In the genomic region with DNA sequence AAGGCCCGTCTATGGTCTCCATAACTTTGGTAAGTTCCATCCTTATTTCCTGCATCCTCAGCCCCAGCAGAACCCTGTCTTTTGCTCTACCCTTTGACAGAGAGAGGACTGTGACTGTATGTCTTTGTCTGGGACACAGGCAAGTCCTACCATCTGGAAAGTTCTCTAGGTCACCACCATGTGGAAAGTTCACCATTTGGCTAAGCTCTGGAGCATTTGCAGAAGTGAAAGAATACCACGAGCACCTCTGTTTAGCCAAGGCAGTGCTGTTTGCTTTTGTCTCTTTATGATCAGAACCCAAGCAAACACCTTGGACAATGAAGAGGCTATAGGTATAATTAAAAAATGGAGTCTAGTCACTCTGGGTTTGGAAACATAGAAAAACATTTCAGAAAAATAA, we compare ENCODE assay signal across 15 mouse cellular contexts. TPM values are rescaled to one million over a fixed set of nuclear protein-coding genes. Genes with fewer than 3 reads are reported as not detected.
"Had no signal": no experiment of that assay in that cellular context is flagged by ENCODE, and none has a peak within 500 bp of the region (broad histone marks: within the 10 kb centered on the region; RNA-seq: fewer than 3 reads in every experiment).

No protein-coding gene starts in this region.

- ATAC-seq: intestine, postnatal 0 days; liver, postnatal 0 days; lung, postnatal 0 days; midbrain, embryonic 13.5 days; midbrain, embryonic 16.5 days had no signal

- DNase-seq: kidney, adult 2 months; kidney, postnatal 25 days; left cerebral cortex, postnatal 4 days; liver, postnatal 0 days; lung, embryonic 14.5 days; lung, postnatal 36 days; right cerebral cortex, postnatal 4 days; thymus, adult 2 months; thymus, postnatal 14 days; thymus, postnatal 4 days had no signal

RNA-seq across cellular contexts. Expression of a gene that starts 51.3 kb away (rescaled TPM):
- total RNA-seq: left cerebral cortex, adult 8-10 months; left cerebral cortex, postnatal 4 days had no signal
